Comparison of ENCODE assay signal across 8 mouse cellular contexts in genomic region chr11:115812533-115813420, GRCm38 (mm10). TPM values are rescaled to one million over a fixed set of nuclear protein-coding genes. Genes with fewer than 3 reads are reported as not detected.
DNase-seq lines count a peak whose midpoint lies in the region; ATAC-seq and TF ChIP-seq lines count a peak whose summit lies in the region.

No protein-coding gene starts in this region.

- peaks cover 7% of the 10 kb centered on the region for H3K36me3 ChIP-seq in ES-E14 (ENCODE audit: control insufficient read depth, insufficient read depth, low read length, poor library complexity, severe bottlenecking)
- H3K36me3 ChIP-seq in embryonic facial prominence, embryonic 13.5 days = peaks cover 38% of the 10 kb centered on the region
- H3K36me3 ChIP-seq in hindbrain, embryonic 13.5 days = peaks cover 18% of the 10 kb centered on the region
- H3K36me3 ChIP-seq in liver, embryonic 12.5 days = peaks cover 39% of the 10 kb centered on the region
- no peaks in the 10 kb centered on the region for H3K36me3 ChIP-seq in stomach, embryonic 16.5 days (ENCODE audit: control insufficient read depth, insufficient read depth, low read length)

- no peaks in the 10 kb centered on the region for H3K9me3 ChIP-seq in ES-E14 (ENCODE audit: control insufficient read depth, insufficient read depth, low read depth, low read length)
- H3K9me3 ChIP-seq in embryonic facial prominence, embryonic 13.5 days = no peaks in the 10 kb centered on the region
- no peaks in the 10 kb centered on the region for H3K9me3 ChIP-seq in hindbrain, embryonic 13.5 days
- no peaks in the 10 kb centered on the region for H3K9me3 ChIP-seq in liver, embryonic 12.5 days (replicated peaks)
- H3K9me3 ChIP-seq in stomach, embryonic 16.5 days (replicated peaks; ENCODE audit: control insufficient read depth, low read length) = no peaks in the 10 kb centered on the region

- peak overlapping the region; percentile 88 to 94 for H3K4me3 ChIP-seq in ES-E14 (ENCODE audit: insufficient read depth in 1 of 2, low read depth in 1 of 2, low read length in 2 of 2, poor library complexity in 1 of 2, severe bottlenecking in 1 of 2)
- H3K4me3 ChIP-seq in embryonic facial prominence, embryonic 13.5 days = peak overlapping the region; percentile 95
- H3K4me3 ChIP-seq in hindbrain, embryonic 13.5 days = peak overlapping the region; percentile 91
- peak overlapping the region; percentile 93 for H3K4me3 ChIP-seq in liver, embryonic 12.5 days
- peak overlapping the region; percentile 92 for H3K4me3 ChIP-seq in stomach, embryonic 16.5 days (replicated peaks; ENCODE audit: low read length)

- no peak overlapping the region for H3K27ac ChIP-seq in ES-E14 (ENCODE audit: insufficient read depth, low read depth, low read length, poor library complexity, severe bottlenecking)
- H3K27ac ChIP-seq in embryonic facial prominence, embryonic 13.5 days = peak overlapping the region; percentile 87
- H3K27ac ChIP-seq in hindbrain, embryonic 13.5 days = peak overlapping the region; percentile 77
- peak overlapping the region; percentile 82 for H3K27ac ChIP-seq in liver, embryonic 12.5 days
- peak overlapping the region; percentile 78 for H3K27ac ChIP-seq in stomach, embryonic 16.5 days (ENCODE audit: low read length)

- in situ Hi-C loops in ES-E14 (cut with MboI; ENCODE audit: low sequenced_read_pairs in 2 of 2, unreplicated experiment in 2 of 2) = no loop called here

- WGBS in embryonic facial prominence, embryonic 13.5 days = 3% methylated on average over 28 of the region's 28 CpGs
- 3% methylated on average over 28 of the region's 28 CpGs for WGBS in hindbrain, embryonic 13.5 days
- 10% methylated on average over 28 of the region's 28 CpGs for WGBS in liver, embryonic 12.5 days (ENCODE audit: insufficient replicate concordance)
- 3% methylated on average over 28 of the region's 28 CpGs for WGBS in stomach, embryonic 16.5 days

- peak overlapping the region; percentile 94 for H3K4me2 ChIP-seq in embryonic facial prominence, embryonic 13.5 days
- peak overlapping the region; percentile 92 for H3K4me2 ChIP-seq in hindbrain, embryonic 13.5 days
- H3K4me2 ChIP-seq in liver, embryonic 12.5 days = peak overlapping the region; percentile 99
- H3K4me2 ChIP-seq in stomach, embryonic 16.5 days (ENCODE audit: low read depth, low read length) = peak overlapping the region; percentile 89

- peak; percentile 14 for DNase-seq in CD4-positive, CD25-positive, alpha-beta regulatory T cell, adult 2 months (ENCODE audit: low read depth, low spot score)
- DNase-seq in ES-E14 (ENCODE audit: low read depth, low spot score) = peak; percentile 40
- no peak for DNase-seq in layer of hippocampus, adult 9-11 months

- peaks cover 3 to 28% of the 10 kb centered on the region in 2 experiments; a peak in 2 of 4 replicates for H3K4me1 ChIP-seq in ES-E14 (ENCODE audit: control insufficient read depth in 2 of 2, insufficient read depth in 2 of 2, low read length in 2 of 2, poor library complexity in 1 of 2)
- H3K4me1 ChIP-seq in embryonic facial prominence, embryonic 13.5 days = peaks cover 67% of the 10 kb centered on the region
- peaks cover 75% of the 10 kb centered on the region for H3K4me1 ChIP-seq in hindbrain, embryonic 13.5 days (replicated peaks)
- H3K4me1 ChIP-seq in liver, embryonic 12.5 days = peaks cover 75% of the 10 kb centered on the region
- H3K4me1 ChIP-seq in stomach, embryonic 16.5 days (ENCODE audit: control insufficient read depth, insufficient read depth, low read length) = peaks cover 58% of the 10 kb centered on the region

- peak overlapping the region; percentile 92 for H3K9ac ChIP-seq in ES-E14 (ENCODE audit: insufficient read depth, low read depth, low read length, poor library complexity, severe bottlenecking)
- peak overlapping the region; percentile 88 for H3K9ac ChIP-seq in embryonic facial prominence, embryonic 13.5 days
- peak overlapping the region; percentile 93 for H3K9ac ChIP-seq in hindbrain, embryonic 13.5 days
- peak overlapping the region; percentile 90 for H3K9ac ChIP-seq in liver, embryonic 12.5 days
- H3K9ac ChIP-seq in stomach, embryonic 16.5 days (ENCODE audit: low read length) = peak overlapping the region; percentile 93

- no peak for ATAC-seq in CD4-positive, CD25-positive, alpha-beta regulatory T cell, adult 4 months
- no peak; the same call in 1 of the 2 replicates for ATAC-seq in embryonic facial prominence, embryonic 13.5 days (ENCODE audit: insufficient number of reproducible peaks, insufficient read depth, low FRiP score, low TSS enrichment, low read depth)
- ATAC-seq in hindbrain, embryonic 13.5 days (ENCODE audit: low FRiP score) = peak; percentile 33
- ATAC-seq in liver, embryonic 12.5 days = peak; percentile 15; the same call in 1 of the 2 replicates
- 0 out of 2 replicates have a peak, but pooled peaks have one; percentile 0 for ATAC-seq in stomach, embryonic 16.5 days (ENCODE audit: insufficient read depth, low FRiP score)

- no peaks in the 10 kb centered on the region for H3K27me3 ChIP-seq in embryonic facial prominence, embryonic 13.5 days
- H3K27me3 ChIP-seq in hindbrain, embryonic 13.5 days = no peaks in the 10 kb centered on the region
- no peaks in the 10 kb centered on the region for H3K27me3 ChIP-seq in liver, embryonic 12.5 days (replicated peaks)
- no peaks in the 10 kb centered on the region for H3K27me3 ChIP-seq in stomach, embryonic 16.5 days (ENCODE audit: control insufficient read depth, insufficient read depth, low read length)

TF ChIP-seq in ES-E14, 5 proteins besides CTCF, POLR2A, EP300 and RAD21:
- TF ChIP-seq HCFC1 (IDR thresholded peaks at IDR 0.05; ENCODE audit: borderline replicate concordance, insufficient read depth, low read length) (no peak), CHD2 (IDR thresholded peaks at IDR 0.05; ENCODE audit: low read depth, low read length) (no peak), ZC3H11A (IDR thresholded peaks at IDR 0.05; ENCODE audit: borderline replicate concordance, low read depth, low read length) (no peak), MAFK (IDR thresholded peaks at IDR 0.05; ENCODE audit: insufficient read depth, low read depth, low read length) (no peak), ZNF384 (IDR thresholded peaks at IDR 0.05; ENCODE audit: low read depth, low read length) (no peak)

RNA-seq across cellular contexts. Expression of gene Caskin2, which starts 0.7 kb away (rescaled TPM):
- under 1 TPM; 0.69 to 0.85 TPM for polyA plus RNA-seq in CD4-positive, CD25-positive, alpha-beta regulatory T cell, adult 4 months (2017; shearing (Covaris generic))
- 9.6 and 10.5 TPM in 2 replicates for total RNA-seq in ES-E14 (2012; rRNA removed)
- polyA plus RNA-seq in embryonic facial prominence, embryonic 13.5 days (2015; fragmentation: Nextera tagmentation; extraction: Ambion mirVana) = 16.1 and 17.3 TPM in 2 replicates
- 11.6 and 11.8 TPM in 2 replicates for polyA plus RNA-seq in hindbrain, embryonic 13.5 days (2015; fragmentation: Nextera tagmentation; extraction: Ambion mirVana)
- polyA plus RNA-seq in liver, embryonic 12.5 days (2016; fragmentation: Nextera tagmentation; extraction: Ambion mirVana) = 8.3 and 9.2 TPM in 2 replicates
- polyA plus RNA-seq in stomach, embryonic 16.5 days (2015; fragmentation: Nextera tagmentation; extraction: Ambion mirVana) = 14.9 and 16.8 TPM in 2 replicates

RNA-seq across cellular contexts. Expression of gene Tsen54, which starts 1.7 kb away (rescaled TPM):
- 10 to 100 TPM; 11.0 to 16.2 TPM for polyA plus RNA-seq in CD4-positive, CD25-positive, alpha-beta regulatory T cell, adult 4 months (2017; shearing (Covaris generic))
- total RNA-seq in ES-E14 (2012; rRNA removed) = 63.6 and 64.4 TPM in 2 replicates
- polyA plus RNA-seq in embryonic facial prominence, embryonic 13.5 days (2015; fragmentation: Nextera tagmentation; extraction: Ambion mirVana) = 31.3 and 34.6 TPM in 2 replicates
- 24.5 and 25.4 TPM in 2 replicates for polyA plus RNA-seq in hindbrain, embryonic 13.5 days (2015; fragmentation: Nextera tagmentation; extraction: Ambion mirVana)
- 23.5 and 25.6 TPM in 2 replicates for polyA plus RNA-seq in liver, embryonic 12.5 days (2016; fragmentation: Nextera tagmentation; extraction: Ambion mirVana)
- polyA plus RNA-seq in stomach, embryonic 16.5 days (2015; fragmentation: Nextera tagmentation; extraction: Ambion mirVana) = 26.4 and 28.1 TPM in 2 replicates

RNA-seq across cellular contexts. Expression of gene Llgl2, which starts 11.1 kb away (rescaled TPM):
- polyA plus RNA-seq in CD4-positive, CD25-positive, alpha-beta regulatory T cell, adult 4 months (2017; shearing (Covaris generic)) = 10 to 100 TPM in 1 of 2 experiments, 1 to 10 TPM in 1; 7.9 to 11.1 TPM
- 96.5 and 145 TPM in 2 replicates for total RNA-seq in ES-E14 (2012; rRNA removed)
- polyA plus RNA-seq in embryonic facial prominence, embryonic 13.5 days (2015; fragmentation: Nextera tagmentation; extraction: Ambion mirVana) = 8.1 and 9.5 TPM in 2 replicates
- polyA plus RNA-seq in hindbrain, embryonic 13.5 days (2015; fragmentation: Nextera tagmentation; extraction: Ambion mirVana) = 1.00 and 2.2 TPM in 2 replicates
- 13.4 and 14.3 TPM in 2 replicates for polyA plus RNA-seq in liver, embryonic 12.5 days (2016; fragmentation: Nextera tagmentation; extraction: Ambion mirVana)
- 65.6 and 75.3 TPM in 2 replicates for polyA plus RNA-seq in stomach, embryonic 16.5 days (2015; fragmentation: Nextera tagmentation; extraction: Ambion mirVana)

RNA-seq across cellular contexts. Expression of gene Myo15b, which starts 45.4 kb away (rescaled TPM):
- polyA plus RNA-seq in CD4-positive, CD25-positive, alpha-beta regulatory T cell, adult 4 months (2017; shearing (Covaris generic)) = not detected
- total RNA-seq in ES-E14 (2012; rRNA removed) = 4.6 and 7.7 TPM in 2 replicates
- 0.67 and 1.0 TPM in 2 replicates for polyA plus RNA-seq in embryonic facial prominence, embryonic 13.5 days (2015; fragmentation: Nextera tagmentation; extraction: Ambion mirVana)
- polyA plus RNA-seq in hindbrain, embryonic 13.5 days (2015; fragmentation: Nextera tagmentation; extraction: Ambion mirVana) = not detected in 2 replicates
- 0.38 and 0.83 TPM in 2 replicates for polyA plus RNA-seq in liver, embryonic 12.5 days (2016; fragmentation: Nextera tagmentation; extraction: Ambion mirVana)
- 20.8 and 21.1 TPM in 2 replicates for polyA plus RNA-seq in stomach, embryonic 16.5 days (2015; fragmentation: Nextera tagmentation; extraction: Ambion mirVana)

RNA-seq across cellular contexts. Expression of gene Tmem94, which starts 47.5 kb away (rescaled TPM):
- 10 to 100 TPM in 1 of 2 experiments, 1 to 10 TPM in 1; 8.5 to 17.5 TPM for polyA plus RNA-seq in CD4-positive, CD25-positive, alpha-beta regulatory T cell, adult 4 months (2017; shearing (Covaris generic))
- 17.7 and 32.1 TPM in 2 replicates for total RNA-seq in ES-E14 (2012; rRNA removed)
- polyA plus RNA-seq in embryonic facial prominence, embryonic 13.5 days (2015; fragmentation: Nextera tagmentation; extraction: Ambion mirVana) = 24.8 and 24.9 TPM in 2 replicates
- polyA plus RNA-seq in hindbrain, embryonic 13.5 days (2015; fragmentation: Nextera tagmentation; extraction: Ambion mirVana) = 30.9 TPM in 2 replicates
- polyA plus RNA-seq in liver, embryonic 12.5 days (2016; fragmentation: Nextera tagmentation; extraction: Ambion mirVana) = 16.9 and 17.0 TPM in 2 replicates
- 21.4 and 23.1 TPM in 2 replicates for polyA plus RNA-seq in stomach, embryonic 16.5 days (2015; fragmentation: Nextera tagmentation; extraction: Ambion mirVana)

Comparison
In these comparisons a context has a peak if more than half of its experiments do, and no peak if none do; other contexts are left out.
1. ATAC-seq: peak in hindbrain, embryonic 13.5 days (single experiment), liver, embryonic 12.5 days (single experiment) and stomach, embryonic 16.5 days (single experiment); none in CD4-positive, CD25-positive, alpha-beta regulatory T cell, adult 4 months (single experiment) and embryonic facial prominence, embryonic 13.5 days (single experiment).
2. Peak in every context shown above with its lines, with median percentiles within 50 percentile points of each other: H3K4me3 ChIP-seq, H3K9ac ChIP-seq and H3K4me2 ChIP-seq.